Mouse (Mus musculus) brain, embryonic 14.5 days (tissue): ENCODE data around the gene Ttc25.

Experiments
- CTCF ChIP-seq: fragments of 200-500 bp; IDR thresholded peaks from 2 replicates; pipeline ENCODE4 v1.5.1; 2012; ENCODE audit warnings: inconsistent platforms, mild to moderate bottlenecking, moderate library complexity, borderline replicate concordance; ENCODE audit not compliant: insufficient read depth, insufficient read length; ENCODE audit errors: extremely low read depth
- POLR2A ChIP-seq: fragments of 200-500 bp; IDR thresholded peaks from 2 replicates; pipeline ENCODE4 v1.6.1; 2012; ENCODE audit warnings: mild to moderate bottlenecking, inconsistent platforms, borderline replicate concordance; ENCODE audit not compliant: poor library complexity, insufficient read depth, insufficient read length, severe bottlenecking; ENCODE audit errors: extremely low read depth

GRCm38 (mm10) chr11:100608796-100609195 lies 63.4 kb downstream of the Ttc25 start:
- TF ChIP-seq CTCF (no peak), POLR2A (no peak)
